In the genomic region with DNA sequence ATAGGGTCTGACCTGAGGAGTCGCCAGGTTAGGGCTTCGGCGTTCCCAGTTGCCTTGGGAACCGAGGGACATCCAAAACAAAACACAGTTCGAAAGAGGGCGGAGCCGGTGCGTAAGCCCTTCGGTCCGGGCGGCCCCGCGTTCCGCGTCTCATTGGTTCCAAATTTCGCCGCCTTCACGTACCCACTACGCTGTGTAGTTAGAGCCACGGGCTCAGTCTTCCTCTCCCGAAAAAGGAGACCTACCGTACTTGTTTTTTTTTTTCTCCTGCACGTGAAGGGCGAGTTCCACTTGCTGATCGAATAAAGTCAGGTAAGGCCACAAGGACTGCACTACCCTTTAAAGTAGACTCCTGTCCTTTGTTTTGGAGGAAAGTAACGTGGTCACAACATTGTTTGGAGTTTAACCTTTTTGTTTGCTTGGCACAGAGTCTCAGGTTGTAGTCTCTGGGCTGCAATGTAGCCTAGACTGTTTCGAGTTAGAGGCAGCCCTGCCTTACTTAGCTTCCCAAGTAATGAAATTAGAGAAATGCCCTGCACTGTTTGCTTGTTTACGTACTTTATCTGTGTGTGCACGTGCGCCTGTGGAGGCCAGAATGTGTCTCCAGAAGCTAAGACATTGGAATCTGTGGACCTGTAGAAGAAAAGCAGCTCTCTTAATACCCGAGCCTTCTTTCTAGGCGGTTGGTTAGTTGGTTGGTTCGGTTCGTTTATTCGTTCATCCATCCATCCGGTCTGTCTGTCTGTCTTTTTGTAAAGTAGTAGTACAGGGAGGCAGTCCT, we compare ENCODE assay signal across 8 mouse cellular contexts. TPM values are rescaled to one million over a fixed set of nuclear protein-coding genes. Genes with fewer than 3 reads are reported as not detected.
DNase-seq lines count a peak whose midpoint lies in the region; ATAC-seq and TF ChIP-seq lines count a peak whose summit lies in the region.

No protein-coding gene starts in this region.

- peak overlapping the region; percentile 54 for H3K4me2 ChIP-seq in embryonic facial prominence, embryonic 15.5 days (replicated peaks)
- peak overlapping the region; percentile 74 for H3K4me2 ChIP-seq in limb, embryonic 14.5 days (replicated peaks; ENCODE audit: low read depth, low read length, severe bottlenecking)
- peak overlapping the region; percentile 83 for H3K4me2 ChIP-seq in midbrain, embryonic 16.5 days (ENCODE audit: low read length)

- H3K4me1 ChIP-seq in bone marrow macrophage, adult 2 months (ENCODE audit: control insufficient read depth, insufficient read depth, low read length) = no peaks in the 10 kb centered on the region
- H3K4me1 ChIP-seq in embryonic facial prominence, embryonic 15.5 days = 0 out of 2 replicates have a peak, but pooled peaks cover 5% of the 10 kb centered on the region
- peaks cover 2% of the 10 kb centered on the region; the same call in 1 of the 2 replicates for H3K4me1 ChIP-seq in limb, embryonic 14.5 days (ENCODE audit: control insufficient read depth, insufficient read depth, low read length)
- peaks cover 8% of the 10 kb centered on the region for H3K4me1 ChIP-seq in midbrain, embryonic 16.5 days (ENCODE audit: control insufficient read depth, insufficient read depth, low read length)
- peaks cover 3% of the 10 kb centered on the region; the same call in 1 of the 2 replicates for H3K4me1 ChIP-seq in spleen, adult 2 months (ENCODE audit: control insufficient read depth, insufficient read depth, insufficient read length)

- 4% methylated on average over 36 of the region's 36 CpGs for WGBS in embryonic facial prominence, embryonic 15.5 days
- WGBS in limb, embryonic 14.5 days = 5% methylated on average over 36 of the region's 36 CpGs
- WGBS in midbrain, embryonic 16.5 days = 4% methylated on average over 36 of the region's 36 CpGs
- WGBS in spleen, adult 2 months = 2% methylated on average over 36 of the region's 36 CpGs

- peak; percentile 91 for ATAC-seq in embryonic facial prominence, embryonic 15.5 days (ENCODE audit: insufficient number of reproducible peaks, low FRiP score, low TSS enrichment, low read depth)
- peak; percentile 98 for ATAC-seq in limb, embryonic 14.5 days (ENCODE audit: low FRiP score, low read depth)
- ATAC-seq in midbrain, embryonic 16.5 days = peak; percentile 95

- DNase-seq in B cell, adult 2 months = peak; percentile 94 to 95
- DNase-seq in heart, adult 9 months (ENCODE audit: low spot score in 2 of 2) = peak; percentile 82 to 87
- peak; percentile 90 for DNase-seq in kidney, adult 9 months
- peak; percentile 92 for DNase-seq in limb, embryonic 14.5 days (ENCODE audit: low spot score)
- DNase-seq in spleen, adult 2 months (ENCODE audit: low read depth in 1 of 2, low spot score in 2 of 2) = peak; percentile 76 to 85

- no peaks in the 10 kb centered on the region for H3K9me3 ChIP-seq in embryonic facial prominence, embryonic 15.5 days (replicated peaks)
- H3K9me3 ChIP-seq in limb, embryonic 14.5 days (ENCODE audit: control insufficient read depth, low read length) = no peaks in the 10 kb centered on the region
- no peaks in the 10 kb centered on the region for H3K9me3 ChIP-seq in midbrain, embryonic 16.5 days (replicated peaks; ENCODE audit: control insufficient read depth, low read length, poor library complexity, severe bottlenecking)

- peak overlapping the region; percentile 77 for H3K4me3 ChIP-seq in bone marrow macrophage, adult 2 months (ENCODE audit: insufficient read depth, low read length)
- peak overlapping the region; percentile 54 for H3K4me3 ChIP-seq in embryonic facial prominence, embryonic 15.5 days (replicated peaks)
- H3K4me3 ChIP-seq in limb, embryonic 14.5 days (replicated peaks; ENCODE audit: low read length) = peak overlapping the region; percentile 49
- peak overlapping the region; percentile 44 for H3K4me3 ChIP-seq in midbrain, embryonic 16.5 days (ENCODE audit: low read depth, low read length)
- H3K4me3 ChIP-seq in spleen, adult 2 months (ENCODE audit: extremely low read depth, insufficient read depth, insufficient read length) = peak overlapping the region; percentile 69

- TF ChIP-seq POLR2A in bone marrow macrophage, adult 2 months (IDR thresholded peaks at IDR 0.05; ENCODE audit: borderline replicate concordance, low read depth, low read length) = no peak
- peak; percentile 68; the same call in 1 of the 2 replicates for TF ChIP-seq POLR2A in limb, embryonic 14.5 days (IDR thresholded peaks at IDR 0.05; ENCODE audit: borderline replicate concordance, extremely low read depth, insufficient read depth, insufficient read length)
- TF ChIP-seq POLR2A in spleen, adult 2 months (IDR thresholded peaks at IDR 0.05; ENCODE audit: low read depth, low read length) = no peak; the same call in 1 of the 2 replicates

- no peak for TF ChIP-seq CTCF in bone marrow macrophage, adult 2 months (IDR thresholded peaks at IDR 0.05; ENCODE audit: low read depth, low read length)
- TF ChIP-seq CTCF in spleen, adult 2 months (IDR thresholded peaks at IDR 0.05; ENCODE audit: extremely low read depth, insufficient read depth, insufficient read length, insufficient replicate concordance) = no peak

- H3K9ac ChIP-seq in embryonic facial prominence, embryonic 15.5 days = peak overlapping the region; percentile 18
- peak overlapping the region; percentile 75 for H3K9ac ChIP-seq in limb, embryonic 14.5 days (ENCODE audit: low read depth, low read length, severe bottlenecking)
- peak overlapping the region; percentile 56 for H3K9ac ChIP-seq in midbrain, embryonic 16.5 days (ENCODE audit: low read depth, low read length)

- peaks cover 9% of the 10 kb centered on the region; the same call in 1 of the 2 replicates for H3K36me3 ChIP-seq in embryonic facial prominence, embryonic 15.5 days
- peaks cover 10% of the 10 kb centered on the region; the same call in 1 of the 2 replicates for H3K36me3 ChIP-seq in limb, embryonic 14.5 days (ENCODE audit: control insufficient read depth, insufficient read depth, low read length)
- no peaks in the 10 kb centered on the region for H3K36me3 ChIP-seq in midbrain, embryonic 16.5 days (ENCODE audit: control insufficient read depth, insufficient read depth, low read length)
- H3K36me3 ChIP-seq in spleen, adult 2 months (ENCODE audit: control insufficient read depth, insufficient read depth, low read length) = peaks cover 2% of the 10 kb centered on the region; the same call in 1 of the 2 replicates

- peak overlapping the region; percentile 52 for H3K27ac ChIP-seq in bone marrow macrophage, adult 2 months (ENCODE audit: insufficient read depth, low read depth, low read length)
- peak overlapping the region; percentile 52 for H3K27ac ChIP-seq in embryonic facial prominence, embryonic 15.5 days (replicated peaks)
- H3K27ac ChIP-seq in limb, embryonic 14.5 days (replicated peaks; ENCODE audit: low read depth, low read length) = peak overlapping the region; percentile 71
- H3K27ac ChIP-seq in midbrain, embryonic 16.5 days (ENCODE audit: low read length) = no peak overlapping the region
- H3K27ac ChIP-seq in spleen, adult 2 months (ENCODE audit: insufficient read depth, low read length) = peak overlapping the region; percentile 70

- no peaks in the 10 kb centered on the region for H3K27me3 ChIP-seq in embryonic facial prominence, embryonic 15.5 days
- no peaks in the 10 kb centered on the region for H3K27me3 ChIP-seq in limb, embryonic 14.5 days (ENCODE audit: control insufficient read depth, insufficient read depth, low read length)
- H3K27me3 ChIP-seq in midbrain, embryonic 16.5 days (ENCODE audit: control insufficient read depth, insufficient read depth, low read depth, low read length) = no peaks in the 10 kb centered on the region
- H3K27me3 ChIP-seq in spleen, adult 2 months (ENCODE audit: control insufficient read depth, insufficient read depth, low read length) = no peaks in the 10 kb centered on the region

RNA-seq across cellular contexts. Expression of gene Etfbkmt, which starts 1.9 kb away (rescaled TPM):
- polyA plus RNA-seq in bone marrow macrophage, adult 2 months (2012; ENCODE audit: insufficient read depth, insufficient read length, missing spikeins) = 5.8 and 9.0 TPM in 2 replicates
- polyA plus RNA-seq in embryonic facial prominence, embryonic 15.5 days (2015; fragmentation: Nextera tagmentation; extraction: Ambion mirVana) = 13.0 and 15.4 TPM in 2 replicates
- 13.5 and 15.0 TPM in 2 replicates for polyA plus RNA-seq in limb, embryonic 14.5 days (2012; rRNA removed)
- 10.4 and 12.1 TPM in 2 replicates for polyA plus RNA-seq in limb, embryonic 14.5 days (2014; fragmentation: Nextera tagmentation; extraction: Ambion mirVana)
- polyA plus RNA-seq in midbrain, embryonic 16.5 days (2015; fragmentation: Nextera tagmentation; extraction: Ambion mirVana) = 5.7 and 7.9 TPM in 2 replicates
- 3.0 and 4.5 TPM in 2 replicates for polyA plus RNA-seq in spleen, adult 2 months (2012; rRNA removed)

RNA-seq across cellular contexts. Expression of gene Gm10203, which starts 11.6 kb away (rescaled TPM):
- polyA plus RNA-seq in bone marrow macrophage, adult 2 months (2012; ENCODE audit: insufficient read depth, insufficient read length, missing spikeins) = not detected in 2 replicates
- polyA plus RNA-seq in embryonic facial prominence, embryonic 15.5 days (2015; fragmentation: Nextera tagmentation; extraction: Ambion mirVana) = not detected in 2 replicates
- polyA plus RNA-seq in limb, embryonic 14.5 days (2012; rRNA removed) = not detected in 2 replicates
- not detected in 2 replicates for polyA plus RNA-seq in limb, embryonic 14.5 days (2014; fragmentation: Nextera tagmentation; extraction: Ambion mirVana)
- polyA plus RNA-seq in midbrain, embryonic 16.5 days (2015; fragmentation: Nextera tagmentation; extraction: Ambion mirVana) = not detected in 2 replicates
- not detected in 2 replicates for polyA plus RNA-seq in spleen, adult 2 months (2012; rRNA removed)

RNA-seq across cellular contexts. Expression of gene Dennd5b, which starts 40.1 kb away (rescaled TPM):
- 0.19 and 0.87 TPM in 2 replicates for polyA plus RNA-seq in bone marrow macrophage, adult 2 months (2012; ENCODE audit: insufficient read depth, insufficient read length, missing spikeins)
- polyA plus RNA-seq in embryonic facial prominence, embryonic 15.5 days (2015; fragmentation: Nextera tagmentation; extraction: Ambion mirVana) = 5.5 and 5.6 TPM in 2 replicates
- polyA plus RNA-seq in limb, embryonic 14.5 days (2012; rRNA removed) = 4.7 and 4.8 TPM in 2 replicates
- polyA plus RNA-seq in limb, embryonic 14.5 days (2014; fragmentation: Nextera tagmentation; extraction: Ambion mirVana) = 6.6 and 8.4 TPM in 2 replicates
- 14.2 and 15.1 TPM in 2 replicates for polyA plus RNA-seq in midbrain, embryonic 16.5 days (2015; fragmentation: Nextera tagmentation; extraction: Ambion mirVana)
- polyA plus RNA-seq in spleen, adult 2 months (2012; rRNA removed) = 5.1 and 11.8 TPM in 2 replicates

RNA-seq across cellular contexts. Expression of gene Amn1, which starts 46.9 kb away (rescaled TPM):
- polyA plus RNA-seq in bone marrow macrophage, adult 2 months (2012; ENCODE audit: insufficient read depth, insufficient read length, missing spikeins) = 14.7 and 18.1 TPM in 2 replicates
- polyA plus RNA-seq in embryonic facial prominence, embryonic 15.5 days (2015; fragmentation: Nextera tagmentation; extraction: Ambion mirVana) = 27.4 and 29.7 TPM in 2 replicates
- 22.2 and 23.2 TPM in 2 replicates for polyA plus RNA-seq in limb, embryonic 14.5 days (2012; rRNA removed)
- polyA plus RNA-seq in limb, embryonic 14.5 days (2014; fragmentation: Nextera tagmentation; extraction: Ambion mirVana) = 31.1 and 34.8 TPM in 2 replicates
- polyA plus RNA-seq in midbrain, embryonic 16.5 days (2015; fragmentation: Nextera tagmentation; extraction: Ambion mirVana) = 110 and 112 TPM in 2 replicates
- 4.7 and 5.3 TPM in 2 replicates for polyA plus RNA-seq in spleen, adult 2 months (2012; rRNA removed)

Comparison
In these comparisons a context has a peak if more than half of its experiments do, and no peak if none do; other contexts are left out.
1. H3K9ac ChIP-seq: peak in every context shown above with its lines; median percentile 75 in limb, embryonic 14.5 days; 56 in midbrain, embryonic 16.5 days; 18 in embryonic facial prominence, embryonic 15.5 days.